Comparison of ENCODE assay signal across 20 mouse cellular contexts in the genomic region with DNA sequence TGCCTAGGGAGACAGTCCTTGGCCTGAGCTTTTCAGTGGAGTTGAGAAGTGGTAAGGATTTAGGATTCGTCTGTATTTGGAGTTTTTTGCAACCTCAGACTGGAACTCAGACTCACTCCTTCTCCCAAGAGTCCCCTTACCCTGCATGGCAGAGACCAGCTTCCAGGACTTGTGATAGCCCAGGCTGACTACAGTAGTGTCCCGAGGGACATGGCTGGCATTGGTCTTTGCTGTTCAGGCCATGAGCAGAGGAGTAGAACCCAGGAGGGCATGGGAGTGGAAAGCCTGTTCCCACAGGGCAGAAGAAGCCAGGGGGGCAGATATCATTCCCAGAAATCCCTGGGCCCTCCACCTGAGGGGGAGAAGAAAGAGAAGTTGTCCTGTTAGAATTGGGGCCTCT. TPM values are rescaled to one million over a fixed set of nuclear protein-coding genes. Genes with fewer than 3 reads are reported as not detected.
"Had no signal": no experiment of that assay in that cellular context is flagged by ENCODE, and none has a peak within 500 bp of the region (broad histone marks: within the 10 kb centered on the region; RNA-seq: fewer than 3 reads in every experiment).

No protein-coding gene starts in this region.

- DNase-seq: retina, postnatal 1 day; right cerebral cortex, adult 18-20 months; right cerebral cortex, postnatal 14 days; right cerebral cortex, postnatal 25 days; right cerebral cortex, postnatal 4 days; spleen, adult 18-20 months; thymus, adult 18-20 months; thymus, adult 2 months; thymus, postnatal 14 days; thymus, postnatal 36 days; thymus, postnatal 4 days had no signal

- H3K36me3 ChIP-seq: neural tube, embryonic 13.5 days; neural tube, embryonic 15.5 days; stomach, embryonic 15.5 days had no signal

- H3K4me3 ChIP-seq: neural tube, embryonic 13.5 days; neural tube, embryonic 15.5 days; stomach, embryonic 15.5 days had no signal

- H3K27ac ChIP-seq: neural tube, embryonic 13.5 days; neural tube, embryonic 15.5 days; stomach, embryonic 15.5 days; stomach, postnatal 0 days had no signal

- H3K4me2 ChIP-seq: neural tube, embryonic 13.5 days; neural tube, embryonic 15.5 days; stomach, embryonic 15.5 days had no signal

- H3K9me3 ChIP-seq: neural tube, embryonic 13.5 days; neural tube, embryonic 15.5 days; stomach, embryonic 15.5 days had no signal

- H3K9ac ChIP-seq: neural tube, embryonic 13.5 days; neural tube, embryonic 15.5 days; stomach, embryonic 15.5 days had no signal

- H3K4me1 ChIP-seq: neural tube, embryonic 13.5 days; neural tube, embryonic 15.5 days; stomach, embryonic 15.5 days had no signal

- H3K27me3 ChIP-seq: neural tube, embryonic 13.5 days; neural tube, embryonic 15.5 days; stomach, embryonic 15.5 days had no signal

RNA-seq across cellular contexts. Expression of a gene that starts 31.3 kb away (rescaled TPM):
- total RNA-seq: neutrophil, adult 5-6 weeks had no signal
- polyA plus RNA-seq: neural tube, embryonic 13.5 days; neural tube, embryonic 14.5 days; neural tube, embryonic 15.5 days; spleen, adult 2 months; stomach, embryonic 14.5 days; stomach, embryonic 15.5 days; stomach, embryonic 16.5 days; stomach, postnatal 0 days had no signal
